Mouse (Mus musculus) yolk sac, embryonic 10.5 days (tissue): Measurements from ENCODE around the gene Pde4d.
A peak's percentile ranks its signal among the peaks of the same experiment; 100 is the strongest.
"Not testable (repeated sequence)": the region's sequence is repeated elsewhere in the genome, so short reads cannot be mapped to it uniquely, and the experiment has no call there.

Experiments
- DNase-seq: peaks from one replicate; pipeline ENCODE4 v3.0.0-alpha.2; 2017; ENCODE audit warnings: low spot score

Gene Pde4d

DNA sequence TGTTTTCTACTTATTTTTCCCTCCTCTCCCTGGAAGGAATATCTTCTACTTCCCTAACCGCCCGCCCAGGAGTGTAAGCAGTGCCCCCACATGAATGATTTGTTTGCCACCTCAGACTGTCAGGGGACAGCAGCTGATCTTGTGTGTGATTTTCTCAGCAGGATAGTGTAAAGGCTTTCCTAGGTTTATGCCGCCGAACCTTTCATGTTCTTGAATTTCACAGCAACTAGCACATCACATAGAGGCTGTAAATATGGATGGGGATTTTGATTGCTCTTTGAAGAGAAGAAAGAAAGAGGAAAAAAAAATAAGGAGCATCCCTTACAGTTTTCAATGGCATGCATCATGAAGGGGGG lies 1442.1 kb downstream of the Pde4d start:
- no peak for DNase-seq

- no peak for DNase-seq
Observed at GRCm38 (mm10) chr13:109899442-109900428, 1450.0 kb downstream of the Pde4d start.

GRCm38 (mm10) chr13:109901811-109902210 lies 1452.1 kb downstream of the Pde4d start:
- no peak for DNase-seq

DNA sequence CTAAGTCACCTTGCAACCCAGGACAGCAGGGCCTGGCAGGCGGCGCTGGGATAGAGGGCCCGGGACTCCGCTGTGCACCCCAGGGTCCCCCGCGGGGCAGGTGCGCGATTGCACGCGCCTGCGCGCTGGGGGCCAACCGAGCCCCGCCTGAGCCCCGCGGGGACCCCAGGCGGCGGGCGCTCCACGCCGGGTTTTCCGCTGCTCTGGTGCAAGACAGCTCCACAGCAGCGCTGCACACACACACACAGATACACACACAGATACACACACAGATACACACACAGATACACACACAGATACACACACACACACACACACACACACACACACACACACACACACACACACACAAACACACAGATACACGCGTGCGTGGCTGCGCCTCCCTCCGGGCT lies 1452.7 kb downstream of the Pde4d start:
- not testable (repeated sequence) for DNase-seq

DNA sequence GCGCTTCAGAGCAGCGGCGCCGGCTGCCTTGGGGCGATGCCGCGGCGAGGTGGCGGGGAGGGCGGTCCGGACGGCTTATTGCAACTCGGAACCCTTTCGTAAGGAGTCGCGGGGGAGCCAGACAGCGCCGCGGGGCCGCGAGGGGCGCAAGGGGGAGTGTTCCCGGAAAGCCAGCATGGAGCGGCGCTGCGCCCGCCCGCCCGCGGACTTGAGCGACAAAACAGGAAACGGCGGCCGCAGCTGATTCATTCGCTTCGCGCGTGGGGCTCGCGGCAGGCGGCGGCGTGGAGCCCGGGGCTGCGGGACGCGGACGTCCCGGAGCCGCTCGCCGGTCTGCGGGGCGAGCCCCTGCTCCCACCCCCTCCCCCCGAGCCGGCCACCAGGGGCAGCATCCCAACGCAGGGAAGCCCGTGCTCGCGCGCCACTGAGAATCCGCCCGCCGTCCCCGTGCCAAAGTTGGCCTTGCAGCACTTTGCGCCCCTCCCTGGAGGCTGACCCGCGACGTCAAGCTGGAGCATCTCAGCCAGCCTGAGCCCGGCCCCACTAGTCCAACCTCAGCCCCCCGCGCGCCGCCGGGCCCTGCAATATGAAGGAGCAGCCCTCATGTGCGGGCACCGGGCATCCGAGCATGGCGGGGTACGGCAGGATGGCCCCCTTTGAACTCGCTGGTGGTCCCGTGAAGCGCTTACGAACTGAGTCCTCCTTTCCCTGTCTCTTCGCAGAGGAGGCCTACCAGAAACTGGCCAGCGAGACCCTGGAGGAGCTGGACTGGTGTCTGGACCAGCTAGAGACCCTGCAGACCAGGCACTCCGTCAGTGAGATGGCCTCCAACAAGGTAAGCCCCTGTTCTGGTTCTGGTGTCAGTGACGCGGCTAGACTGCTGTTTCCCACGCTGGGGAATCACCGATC lies 1453.4 kb downstream of the Pde4d start:
- DNase-seq = peak; percentile 64

- no peak for DNase-seq
Observed at GRCm38 (mm10) chr13:109903764-109904510, 1454.2 kb downstream of the Pde4d start.

GRCm38 (mm10) chr13:109906342-109906888 lies 1456.7 kb downstream of the Pde4d start:
- no peak for DNase-seq

- DNase-seq = peak; percentile 58
Observed at GRCm38 (mm10) chr13:109907634-109908033, 1457.9 kb downstream of the Pde4d start.

DNA sequence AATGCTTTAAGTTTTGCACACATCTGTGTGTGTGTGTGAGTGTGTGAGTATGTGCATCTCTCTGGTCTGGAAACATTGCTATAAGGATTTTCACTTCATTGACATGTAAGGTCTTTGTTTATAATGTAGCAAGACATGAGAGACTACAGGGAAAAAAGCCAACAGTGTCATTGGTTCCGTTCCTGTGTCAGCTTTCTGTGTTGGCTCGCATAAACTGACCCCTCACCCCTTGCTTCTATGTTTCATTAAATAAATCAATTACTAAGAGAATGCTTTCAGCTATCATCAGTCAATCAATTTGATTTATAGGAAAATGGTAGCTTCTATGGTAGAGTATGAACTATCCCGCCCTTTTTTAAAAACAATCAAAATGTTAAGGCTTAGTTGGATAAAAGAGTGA lies 1458.6 kb downstream of the Pde4d start:
- DNase-seq = no peak

DNA sequence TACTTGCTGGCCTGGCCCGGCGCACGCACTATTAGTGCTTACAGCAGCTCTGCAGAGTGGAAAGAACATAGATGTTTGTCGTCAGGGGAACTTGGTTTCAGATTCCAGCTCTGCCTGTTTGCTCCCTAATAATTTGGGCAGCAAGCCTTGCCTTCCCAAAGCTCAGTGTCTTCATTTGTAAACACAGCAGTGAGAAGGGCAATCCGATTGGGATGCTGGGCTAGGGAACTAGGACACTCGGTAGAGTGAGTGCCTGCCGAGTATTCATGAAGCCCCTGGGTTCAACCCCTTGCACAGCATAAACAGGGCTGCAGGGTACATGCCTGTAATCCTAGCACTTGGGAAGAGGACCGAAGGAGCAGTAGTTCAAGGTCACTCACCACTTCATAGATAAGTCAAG lies 1459.4 kb downstream of the Pde4d start:
- no peak for DNase-seq

DNA sequence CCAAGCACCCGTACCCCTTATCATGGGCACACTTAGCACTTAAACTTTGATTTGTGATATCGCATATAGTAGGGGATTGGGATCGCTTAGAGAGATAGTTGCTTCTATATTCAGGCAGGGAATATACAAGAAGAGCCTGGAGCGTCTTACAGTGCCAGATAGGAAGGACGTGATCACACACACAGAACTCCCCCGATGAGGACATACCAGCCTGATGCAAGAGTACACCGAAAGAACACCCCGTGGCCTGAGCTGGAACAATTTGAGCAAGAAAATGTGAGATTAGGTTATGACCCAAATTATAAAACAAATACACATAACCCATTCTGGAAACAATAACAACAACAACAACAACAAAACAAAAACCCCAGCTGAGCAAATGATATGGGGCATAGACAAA lies 1461.2 kb downstream of the Pde4d start:
- no peak for DNase-seq

GRCm38 (mm10) chr13:109912635-109913034 lies 1462.9 kb downstream of the Pde4d start:
- no peak for DNase-seq

DNA sequence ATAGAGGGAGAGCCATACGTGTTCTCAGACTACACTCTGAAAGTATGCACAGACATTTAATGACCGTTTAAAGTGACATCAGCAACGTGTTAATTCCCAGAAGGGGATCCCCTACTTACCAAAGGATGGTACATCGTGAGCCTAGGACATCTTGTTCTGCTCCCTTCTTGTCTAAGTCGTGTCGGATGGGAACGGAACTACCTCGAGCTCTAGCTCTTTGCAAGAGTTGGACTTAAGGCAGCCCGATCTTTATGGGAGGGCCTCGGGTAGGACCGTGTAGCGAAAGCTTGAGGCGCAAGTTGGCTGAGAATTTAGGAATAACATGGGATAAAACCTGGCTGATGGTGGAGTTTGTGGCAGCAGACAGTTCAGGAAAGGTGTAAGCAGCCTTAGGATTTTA lies 1464.5 kb downstream of the Pde4d start:
- no peak for DNase-seq

GRCm38 (mm10) chr13:109914846-109915245 lies 1465.1 kb downstream of the Pde4d start:
- DNase-seq = no peak

DNA sequence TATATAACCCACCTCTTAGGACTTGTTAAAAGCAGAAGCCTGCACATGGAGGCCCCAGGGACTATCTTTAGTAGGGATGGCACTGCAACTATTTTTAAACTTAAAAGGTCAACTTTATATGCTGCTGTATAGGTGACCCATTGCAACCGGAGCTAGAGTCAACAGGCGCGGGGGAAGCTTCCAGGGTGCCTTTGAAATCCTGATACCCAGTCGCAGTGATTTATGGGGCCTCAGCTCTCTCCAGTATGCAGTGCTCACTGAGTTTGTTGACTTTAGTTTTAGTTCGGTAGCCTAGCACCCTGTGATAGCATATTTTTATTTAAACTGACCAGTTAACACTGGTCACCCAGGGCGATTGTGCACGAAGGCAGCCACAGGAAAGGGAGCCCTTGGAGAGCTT lies 1465.8 kb downstream of the Pde4d start:
- DNase-seq = no peak

DNA sequence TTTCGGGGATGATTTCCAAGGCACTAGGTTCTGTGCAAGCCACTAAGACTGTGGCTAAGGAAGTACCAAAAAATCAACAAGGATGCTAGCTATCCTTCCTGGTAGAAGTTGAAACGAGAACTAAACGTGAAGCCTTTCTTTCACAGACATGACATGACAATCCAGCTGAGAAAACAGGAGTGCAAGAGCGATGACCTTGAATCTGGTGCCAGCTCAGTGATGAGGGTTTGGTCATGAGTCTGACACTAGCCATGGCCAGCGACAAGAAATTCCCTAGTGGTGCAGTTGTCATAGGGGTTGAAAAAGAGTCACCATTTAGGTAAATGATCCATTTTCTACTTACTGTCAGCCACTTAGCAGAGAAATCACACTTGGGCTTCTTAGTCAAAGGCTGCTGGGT lies 1466.2 kb downstream of the Pde4d start:
- no peak for DNase-seq

DNA sequence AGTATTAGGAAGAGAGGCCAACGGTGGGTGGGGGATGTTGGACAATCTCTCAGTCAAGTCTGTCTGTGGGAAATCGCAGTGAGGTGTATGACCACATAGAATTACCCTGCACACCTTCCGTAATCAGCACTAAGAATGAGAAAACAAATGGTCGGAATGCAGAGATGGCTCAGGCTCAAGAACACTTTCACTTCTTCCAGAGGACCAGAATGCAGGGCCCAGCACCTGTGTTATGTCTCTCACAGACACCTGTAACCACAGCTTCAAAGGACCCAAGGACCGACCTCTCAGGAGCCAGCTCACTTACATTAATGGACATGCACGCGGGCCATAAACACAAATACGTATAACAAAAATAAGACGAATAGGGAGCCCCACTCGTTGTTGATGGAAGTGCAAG lies 1467.8 kb downstream of the Pde4d start:
- DNase-seq = no peak

DNA sequence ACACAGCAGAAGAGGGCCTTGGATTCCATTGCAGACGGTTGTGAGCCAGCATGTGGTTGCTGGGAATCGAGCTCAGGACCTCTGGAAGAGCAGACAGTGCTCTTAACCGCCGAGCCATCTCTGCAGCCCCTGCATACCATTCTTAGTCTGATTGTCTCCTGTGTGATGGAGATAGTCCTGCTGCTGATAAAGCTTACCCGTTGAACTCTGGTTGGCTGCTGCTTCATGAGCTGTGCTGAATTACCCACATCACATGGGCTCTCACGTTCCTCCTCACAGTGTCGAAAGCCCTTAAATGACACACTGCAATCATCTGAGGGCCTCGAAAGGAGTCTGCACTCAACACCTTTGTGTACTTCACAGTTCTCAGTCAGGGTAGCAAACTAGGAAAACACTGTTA lies 1468.9 kb downstream of the Pde4d start:
- DNase-seq = no peak

DNA sequence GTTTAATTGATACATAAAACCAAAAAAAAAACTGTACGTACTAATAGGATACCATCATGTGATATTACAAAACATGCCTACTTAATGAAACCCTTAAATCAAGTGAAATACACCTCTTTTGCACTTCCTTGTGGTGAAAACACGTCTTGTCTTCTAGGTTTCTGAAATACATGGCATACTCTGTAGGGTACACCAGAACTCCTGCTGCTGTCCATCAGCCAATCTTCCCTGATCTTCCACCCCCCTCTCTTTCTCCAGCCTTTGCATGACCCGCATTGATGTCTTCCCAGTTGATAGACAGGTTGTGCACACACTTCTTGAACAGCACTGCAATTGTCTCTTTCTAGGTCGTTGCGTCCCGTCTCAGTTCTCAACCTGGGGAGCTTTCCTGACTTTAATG lies 1470.5 kb downstream of the Pde4d start:
- DNase-seq = no peak

DNA sequence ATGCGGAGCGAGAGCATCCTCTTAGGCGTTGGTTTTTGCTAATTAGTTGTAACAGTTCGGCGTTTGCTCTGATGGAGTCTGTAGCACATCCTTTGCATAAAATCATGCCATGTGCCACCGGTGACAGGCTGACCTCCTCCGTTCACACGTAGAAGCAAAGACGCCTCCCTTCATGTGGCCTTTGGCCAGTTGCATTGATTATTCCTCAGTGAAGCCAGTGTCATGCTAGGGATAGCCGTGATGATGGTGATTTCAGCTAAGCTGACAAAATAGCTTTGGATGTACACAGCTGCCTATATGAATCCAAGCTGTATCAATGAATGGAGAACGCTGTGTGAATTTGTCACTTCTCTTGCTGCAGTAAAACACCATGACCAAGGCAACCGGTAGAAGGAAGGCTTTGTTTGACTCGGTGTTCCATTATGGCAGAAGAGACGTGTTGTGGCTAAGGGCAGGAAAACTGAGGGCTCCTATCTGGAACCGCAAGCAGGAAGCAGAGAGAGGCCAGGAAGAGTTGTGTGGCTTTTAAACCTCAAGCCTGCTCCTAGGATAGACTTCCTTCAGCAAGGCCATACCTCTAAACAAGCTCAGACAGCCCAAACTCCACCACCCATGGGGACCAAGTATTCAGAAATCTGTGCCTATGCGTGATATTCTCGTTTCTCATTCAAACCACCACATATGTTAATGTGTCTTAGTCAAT lies 1471.7 kb downstream of the Pde4d start:
- no peak for DNase-seq

DNA sequence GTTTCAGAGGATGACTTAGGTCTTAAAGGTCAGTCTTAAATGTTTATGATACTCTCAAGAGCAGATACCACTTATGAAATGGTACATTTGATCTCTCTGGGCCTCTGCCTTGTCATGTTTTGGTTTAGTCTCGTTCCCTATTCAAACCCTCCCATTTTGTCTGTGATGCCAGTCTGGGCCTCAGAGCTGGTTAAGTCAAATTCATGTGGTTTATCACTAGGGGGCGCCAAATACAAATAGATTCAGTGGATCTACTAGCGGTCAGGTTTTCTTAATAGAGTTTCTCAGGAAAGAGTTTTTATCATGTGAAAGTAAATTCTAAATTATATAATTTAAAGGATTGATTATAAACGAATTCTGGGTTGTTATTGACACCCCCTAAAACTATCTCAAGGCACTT lies 1472.5 kb downstream of the Pde4d start:
- no peak for DNase-seq
